Mouse (Mus musculus): Measurements from ENCODE around the gene Uqcr10.

Uqcr10 gene

GRCm38 (mm10) chr11:4704072-4704964, at the start of gene Uqcr10, which contains the start of gene Zmat5:
TSS of gene Uqcr10 (minus strand) at chr11:4704342.
TSS of gene Zmat5 (plus strand) at chr11:4704678.
- DNase-seq (ENCODE audit: low read depth, low spot score) = peak; percentile 97

GRCm38 (mm10) chr11:4752836-4753235, 48.7 kb upstream of the Uqcr10 start:
- no peak for DNase-seq (ENCODE audit: low read depth, low spot score)

DNA sequence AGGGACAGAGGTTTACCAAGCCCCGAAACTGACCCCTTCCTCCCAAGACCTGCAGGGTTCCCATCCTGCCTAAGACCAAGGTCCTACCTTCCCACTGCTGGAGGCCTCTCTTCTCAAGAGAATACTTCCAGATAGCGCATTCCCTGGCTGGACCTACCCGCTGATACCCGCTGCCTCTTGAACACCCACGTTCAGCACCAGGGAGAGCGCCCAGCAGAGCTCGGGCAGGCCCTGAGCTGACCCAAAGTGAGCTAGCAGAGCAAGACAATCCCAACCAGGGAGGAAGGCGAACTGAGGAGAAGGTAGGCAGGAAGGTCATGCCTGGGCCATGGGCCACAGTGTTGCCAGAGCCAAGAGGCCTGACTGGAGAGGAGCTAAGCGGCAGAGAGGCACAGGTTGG, 46.1 kb upstream of the Uqcr10 start:
- DNase-seq (ENCODE audit: low read depth, low spot score) = peak; percentile 42

- DNase-seq (ENCODE audit: low read depth, low spot score) = no peak
These were observed 43.1 kb upstream of the Uqcr10 start for GRCm38 (mm10) chr11:4747285-4747684.

- DNase-seq (ENCODE audit: low read depth, low spot score) = no peak
These were observed 42.6 kb upstream of the Uqcr10 start, which contains the start of gene Cabp7 for GRCm38 (mm10) chr11:4746733-4747132. TSS of gene Cabp7 (minus strand) at chr11:4746778.

GRCm38 (mm10) chr11:4745969-4746368, 41.8 kb upstream of the Uqcr10 start:
- DNase-seq (ENCODE audit: low read depth, low spot score) = no peak

DNA sequence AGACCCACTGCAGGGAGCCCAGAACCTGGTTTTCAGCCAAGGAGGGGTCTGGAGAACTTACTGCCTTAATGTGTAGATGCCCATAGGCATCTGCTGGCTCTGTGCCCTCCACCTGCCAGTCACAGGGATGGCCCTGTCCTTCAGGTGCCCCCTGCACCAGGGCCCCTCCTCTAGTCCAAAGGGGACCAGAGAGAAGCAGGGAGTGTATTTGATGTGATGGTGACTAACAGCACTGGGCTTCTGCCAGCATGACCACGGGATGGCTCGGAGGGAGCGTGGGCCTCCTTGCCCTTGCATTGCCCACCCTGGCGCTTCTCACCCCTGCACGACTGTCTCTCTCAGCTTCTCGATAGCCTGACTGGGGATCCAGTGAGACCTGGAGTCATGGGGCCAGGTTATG, 40.5 kb upstream of the Uqcr10 start:
- no peak for DNase-seq (ENCODE audit: low read depth, low spot score)

DNA sequence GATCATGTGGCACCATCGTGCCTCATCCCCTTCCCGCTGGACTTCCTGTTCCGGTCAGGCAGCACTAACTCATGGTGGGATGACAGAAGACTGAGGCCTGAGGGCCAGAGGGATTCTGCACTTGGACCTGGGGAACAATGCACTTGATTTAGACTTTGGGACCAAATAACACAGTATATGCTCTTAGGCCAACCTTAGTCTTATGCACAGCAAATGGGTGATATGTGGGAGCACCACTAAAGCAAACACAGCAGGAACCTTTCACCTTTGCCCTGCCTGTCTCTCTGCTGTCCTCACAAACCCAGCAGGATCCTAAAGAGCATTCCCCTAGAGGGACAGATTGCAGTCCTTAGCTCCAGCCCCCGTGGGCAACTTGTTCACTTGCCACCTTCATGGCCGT, 36.6 kb upstream of the Uqcr10 start:
- DNase-seq (ENCODE audit: low read depth, low spot score) = no peak

- no peak for DNase-seq (ENCODE audit: low read depth, low spot score)
These were observed 34.6 kb upstream of the Uqcr10 start for GRCm38 (mm10) chr11:4738719-4739118.

- no peak for DNase-seq (ENCODE audit: low read depth, low spot score)
These were observed 33.5 kb upstream of the Uqcr10 start for GRCm38 (mm10) chr11:4737682-4738081.

GRCm38 (mm10) chr11:4736355-4736754, 32.2 kb upstream of the Uqcr10 start:
- no peak for DNase-seq (ENCODE audit: low read depth, low spot score)

DNA sequence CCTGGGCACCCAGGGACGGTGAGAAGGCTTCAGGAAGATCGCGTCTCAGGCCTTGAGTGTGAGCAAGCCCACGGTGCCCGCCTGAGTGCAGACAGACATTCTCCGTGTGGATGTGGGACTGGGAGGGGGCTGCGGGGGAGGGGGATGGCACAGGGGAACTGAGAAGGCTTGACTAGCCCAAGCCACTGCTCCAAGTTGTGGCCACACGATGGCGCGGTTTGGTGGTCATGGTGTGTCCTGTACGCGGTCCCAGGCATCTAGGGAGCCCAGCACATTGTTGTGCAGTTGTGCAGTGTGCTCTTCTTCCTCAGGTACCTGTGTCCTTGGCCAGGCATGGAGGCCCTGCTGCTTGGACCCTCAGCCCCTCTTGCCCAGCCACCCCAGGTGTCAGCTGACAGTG, 30.0 kb upstream of the Uqcr10 start:
- DNase-seq (ENCODE audit: low read depth, low spot score) = no peak

- DNase-seq (ENCODE audit: low read depth, low spot score) = no peak
These were observed 27.6 kb upstream of the Uqcr10 start for GRCm38 (mm10) chr11:4731781-4732180.

GRCm38 (mm10) chr11:4730913-4731312, 26.8 kb upstream of the Uqcr10 start:
- DNase-seq (ENCODE audit: low read depth, low spot score) = no peak

DNA sequence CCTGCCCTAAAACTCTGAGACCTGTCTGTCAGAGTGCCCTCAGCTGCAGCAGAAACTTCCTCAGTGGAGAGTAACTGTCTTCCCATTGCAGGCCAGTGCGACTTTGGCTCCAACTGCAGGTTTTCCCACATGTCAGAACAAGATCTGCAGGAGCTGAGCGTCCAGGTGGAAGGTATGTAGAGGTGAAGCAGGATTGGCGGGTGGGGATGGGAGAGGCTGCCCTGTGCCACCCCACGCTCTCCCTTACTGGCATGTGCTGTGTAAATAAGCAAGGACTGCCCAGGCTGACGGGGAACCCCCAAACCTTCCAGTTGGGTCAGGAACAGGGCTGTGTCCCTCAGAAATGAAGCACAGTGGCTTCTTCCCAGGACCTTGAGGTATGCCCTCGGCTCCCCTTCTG, 26.0 kb upstream of the Uqcr10 start:
- no peak for DNase-seq (ENCODE audit: low read depth, low spot score)

GRCm38 (mm10) chr11:4729603-4730002, 25.5 kb upstream of the Uqcr10 start:
- DNase-seq (ENCODE audit: low read depth, low spot score) = no peak

DNA sequence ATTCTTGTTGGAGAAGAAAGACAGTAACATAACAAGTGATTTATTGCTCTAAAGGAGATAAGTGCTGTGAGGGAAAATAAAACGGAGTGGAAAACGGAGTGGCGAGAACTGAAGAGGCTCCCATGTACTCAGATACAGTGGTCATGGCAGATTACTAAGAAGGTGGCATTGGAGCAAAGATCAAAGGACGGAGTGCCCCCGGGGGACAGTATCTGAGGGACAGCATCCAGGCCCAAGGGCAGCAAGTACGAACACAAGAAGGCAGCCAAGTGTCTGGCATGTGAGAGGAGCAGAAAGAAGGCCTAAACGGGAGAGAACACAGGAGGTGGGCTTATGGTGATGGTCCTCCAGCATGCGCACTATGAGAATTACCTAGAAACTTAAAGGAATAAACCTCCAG, 17.6 kb upstream of the Uqcr10 start:
- no peak for DNase-seq (ENCODE audit: low read depth, low spot score)

DNA sequence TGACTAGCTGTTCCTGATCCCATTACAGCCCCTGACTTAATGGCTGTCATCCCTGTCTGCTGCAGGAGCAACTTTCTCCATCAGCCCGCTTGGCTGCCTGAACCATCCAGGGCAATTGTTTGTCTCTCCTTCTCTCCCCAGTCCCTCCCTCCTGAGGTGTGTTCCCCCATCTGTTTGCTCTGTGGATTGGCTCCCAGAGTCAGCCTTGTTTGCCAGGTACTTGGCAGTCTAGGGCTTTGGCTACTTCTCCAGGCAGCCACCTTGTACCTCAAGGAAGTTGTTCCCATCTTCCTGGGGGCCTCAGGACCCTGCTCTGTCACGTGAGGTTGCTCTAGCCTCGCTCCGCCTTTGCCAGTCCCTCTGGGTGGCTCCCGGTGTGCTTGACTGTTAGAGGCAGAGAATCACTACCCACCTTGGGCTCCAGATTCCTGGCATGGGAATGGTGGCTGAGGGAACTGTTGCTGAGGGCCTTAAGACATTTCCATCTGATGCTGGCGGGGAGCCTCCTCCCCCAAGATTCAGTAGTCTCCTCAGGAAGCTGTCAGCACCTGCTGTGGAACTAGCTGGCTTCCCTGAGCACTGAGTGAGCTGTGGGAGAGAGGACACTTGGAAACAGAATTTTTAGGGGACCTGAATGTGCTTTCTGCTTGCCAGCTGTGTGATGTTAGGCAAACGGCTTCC, 16.9 kb upstream of the Uqcr10 start:
- no peak for DNase-seq (ENCODE audit: low read depth, low spot score)

DNA sequence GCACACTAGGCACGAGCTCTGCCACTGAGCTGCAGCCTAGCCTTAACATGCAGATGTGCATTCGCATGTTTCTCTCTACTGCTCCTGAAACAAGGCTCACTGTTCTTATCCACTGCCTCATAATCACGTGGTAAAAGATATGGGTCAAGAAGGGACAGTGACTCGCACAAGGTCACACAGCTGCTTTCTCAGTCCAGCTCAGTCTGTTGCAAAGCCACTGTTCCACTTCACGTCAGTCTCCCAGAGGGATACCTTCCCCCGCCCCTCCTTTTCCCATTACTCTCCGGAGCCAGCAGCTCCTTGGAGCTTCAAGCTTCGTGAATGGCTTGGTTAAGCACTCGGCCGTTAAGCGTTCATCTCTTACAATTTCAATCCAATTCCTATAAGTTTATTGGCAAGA, 16.3 kb upstream of the Uqcr10 start:
- no peak for DNase-seq (ENCODE audit: low read depth, low spot score)

- no peak for DNase-seq (ENCODE audit: low read depth, low spot score)
These were observed 15.8 kb upstream of the Uqcr10 start for GRCm38 (mm10) chr11:4719961-4720360.

DNA sequence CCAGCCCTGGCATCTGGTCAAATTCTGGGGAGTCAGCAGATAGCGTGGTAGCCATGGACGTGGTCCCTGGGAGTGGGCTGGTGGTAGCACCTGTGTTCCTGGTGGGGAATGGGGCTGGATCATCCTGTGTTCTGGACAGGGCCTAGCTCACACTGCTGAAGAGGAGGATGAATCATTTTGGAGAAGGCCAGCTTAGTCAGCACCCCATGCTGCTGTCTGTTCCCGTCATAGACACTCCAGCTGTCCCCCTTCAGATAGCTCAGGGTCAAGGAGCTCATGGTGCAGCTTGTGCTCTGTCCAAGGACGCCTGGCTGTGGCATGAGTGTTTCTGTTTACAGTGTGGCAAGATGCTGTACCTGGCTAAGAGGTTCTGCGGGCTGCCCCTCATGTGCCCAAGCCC, 14.4 kb upstream of the Uqcr10 start:
- no peak for DNase-seq (ENCODE audit: low read depth, low spot score)

DNA sequence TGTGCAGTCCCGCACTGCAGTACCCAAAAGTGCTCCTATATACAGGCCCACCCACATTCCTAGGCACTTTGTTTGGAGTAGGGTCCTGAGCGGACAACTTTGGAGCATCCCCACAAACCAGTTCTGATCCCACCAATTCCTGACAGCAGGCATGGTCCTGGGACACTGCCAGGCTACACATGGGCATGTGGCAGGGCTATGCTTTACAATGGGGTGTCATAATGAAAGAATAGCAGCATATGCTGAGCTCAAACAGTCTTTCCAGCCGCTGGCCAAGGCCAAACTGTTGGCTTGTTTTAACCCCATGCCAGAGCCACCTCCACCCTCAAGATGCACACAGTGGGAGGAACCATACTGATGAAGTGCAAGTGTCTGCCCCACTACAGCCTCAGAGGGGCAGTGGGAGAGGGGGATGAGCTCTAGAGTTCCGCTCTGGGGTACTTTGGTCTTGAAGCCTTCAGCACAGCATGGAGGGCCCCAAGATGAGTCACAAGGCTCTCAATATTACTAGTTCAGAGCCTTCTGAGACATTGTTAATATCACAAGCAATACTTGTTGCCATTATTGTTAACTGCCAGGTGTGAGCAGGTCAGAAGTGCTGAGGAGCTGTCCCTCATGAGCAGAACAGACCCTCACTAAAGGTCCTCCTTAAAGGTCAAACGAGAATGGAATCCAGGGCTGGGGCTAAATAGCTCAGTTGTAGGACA, 12.5 kb upstream of the Uqcr10 start:
- no peak for DNase-seq (ENCODE audit: low read depth, low spot score)

Measured in A20 (cell line).